Mouse (Mus musculus): ENCODE results near the gene Bcl11a.

The Bcl11a gene

DNA sequence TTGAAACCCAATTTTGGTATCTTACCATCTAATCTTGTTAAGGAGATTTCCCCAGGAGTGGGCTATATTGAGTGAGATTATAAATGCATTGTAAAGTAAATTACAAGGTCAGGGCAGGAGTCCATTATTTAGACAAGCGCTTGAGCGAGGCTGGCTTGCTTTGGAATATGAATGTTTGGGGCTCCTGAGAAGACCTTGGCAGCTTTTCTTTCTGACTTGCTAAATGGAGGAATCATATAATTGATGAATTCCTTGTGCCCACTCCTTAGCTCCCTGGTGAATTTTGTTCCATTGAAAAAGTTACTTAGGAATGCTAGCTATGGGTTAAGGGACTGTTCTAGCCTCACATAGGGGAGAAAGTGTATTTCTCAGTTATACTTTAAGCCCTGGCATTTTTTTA is 83.6 kb downstream of the Bcl11a start:
- no peak for DNase-seq

DNA sequence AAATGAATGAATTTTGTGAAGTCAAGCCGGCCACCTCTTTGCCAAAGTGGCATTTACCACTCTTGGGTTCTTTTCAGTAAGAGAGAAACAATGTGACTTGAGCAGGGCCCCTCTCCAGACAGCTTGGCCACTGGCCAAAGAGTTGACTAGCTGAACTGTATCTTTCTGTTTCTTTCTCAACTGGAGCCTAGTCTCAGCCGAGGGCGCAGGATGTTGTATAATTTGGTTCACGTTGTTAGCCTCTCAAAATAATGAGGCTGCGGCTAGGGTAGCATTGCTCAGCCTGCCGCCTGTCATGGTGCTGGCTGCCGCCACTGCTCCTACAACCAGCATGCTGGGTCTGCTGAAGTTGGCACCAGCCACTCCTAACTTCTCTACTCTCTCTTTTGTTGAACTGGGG is 84.2 kb downstream of the Bcl11a start:
- DNase-seq: peak in 1 of 2 experiments; percentile 46

DNA sequence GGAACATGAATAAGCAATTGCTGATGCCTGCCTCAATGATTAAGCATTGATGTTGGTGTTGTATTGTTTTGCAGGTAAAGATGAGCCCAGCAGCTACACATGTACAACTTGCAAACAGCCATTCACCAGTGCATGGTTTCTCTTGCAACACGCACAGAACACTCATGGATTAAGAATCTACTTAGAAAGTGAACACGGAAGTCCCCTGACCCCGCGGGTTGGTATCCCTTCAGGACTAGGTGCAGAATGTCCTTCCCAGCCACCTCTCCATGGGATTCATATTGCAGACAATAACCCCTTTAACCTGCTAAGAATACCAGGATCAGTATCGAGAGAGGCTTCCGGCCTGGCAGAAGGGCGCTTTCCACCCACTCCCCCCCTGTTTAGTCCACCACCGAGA is 85.2 kb downstream of the Bcl11a start:
- no peak for DNase-seq

DNA sequence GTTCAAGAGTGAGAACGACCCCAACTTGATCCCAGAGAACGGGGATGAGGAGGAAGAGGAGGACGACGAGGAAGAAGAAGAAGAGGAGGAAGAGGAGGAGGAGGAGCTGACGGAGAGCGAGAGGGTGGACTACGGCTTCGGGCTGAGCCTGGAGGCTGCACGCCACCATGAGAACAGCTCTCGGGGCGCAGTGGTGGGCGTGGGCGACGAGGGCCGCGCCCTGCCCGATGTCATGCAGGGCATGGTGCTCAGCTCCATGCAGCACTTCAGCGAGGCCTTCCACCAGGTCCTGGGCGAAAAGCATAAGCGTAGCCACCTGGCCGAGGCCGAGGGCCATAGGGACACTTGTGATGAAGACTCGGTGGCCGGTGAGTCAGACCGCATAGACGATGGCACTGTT is 86.2 kb downstream of the Bcl11a start:
- DNase-seq: no peak

DNA sequence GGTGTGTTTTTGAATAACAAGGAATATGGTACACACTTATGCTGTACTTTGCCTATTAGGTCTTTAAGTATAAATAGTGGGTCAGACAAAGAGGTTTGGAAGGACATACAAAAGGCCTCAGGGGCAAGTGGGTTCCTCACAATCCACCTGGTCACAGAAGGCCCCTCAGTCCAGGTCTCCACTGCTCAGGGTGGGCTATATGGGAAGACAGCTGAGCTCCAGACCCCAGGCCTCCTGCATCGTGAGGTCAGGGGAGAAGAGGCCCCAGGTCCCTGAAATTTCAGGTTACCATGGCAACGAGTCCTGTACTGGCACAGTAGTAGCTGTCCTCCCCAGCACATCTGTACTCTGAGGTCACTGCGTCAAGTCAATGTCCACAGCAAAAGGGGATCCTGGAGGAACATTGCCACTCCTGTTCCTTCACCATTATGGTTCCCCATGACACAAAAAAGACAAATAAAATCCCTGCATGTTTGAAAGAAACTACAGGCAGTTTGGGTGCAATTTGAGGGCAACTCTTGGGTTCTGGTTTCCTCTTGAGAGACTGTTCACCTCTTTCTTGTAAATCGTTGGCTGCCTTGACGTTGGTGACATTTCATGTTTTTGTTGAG is 93.9 kb downstream of the Bcl11a start:
- no peak for DNase-seq

DNA sequence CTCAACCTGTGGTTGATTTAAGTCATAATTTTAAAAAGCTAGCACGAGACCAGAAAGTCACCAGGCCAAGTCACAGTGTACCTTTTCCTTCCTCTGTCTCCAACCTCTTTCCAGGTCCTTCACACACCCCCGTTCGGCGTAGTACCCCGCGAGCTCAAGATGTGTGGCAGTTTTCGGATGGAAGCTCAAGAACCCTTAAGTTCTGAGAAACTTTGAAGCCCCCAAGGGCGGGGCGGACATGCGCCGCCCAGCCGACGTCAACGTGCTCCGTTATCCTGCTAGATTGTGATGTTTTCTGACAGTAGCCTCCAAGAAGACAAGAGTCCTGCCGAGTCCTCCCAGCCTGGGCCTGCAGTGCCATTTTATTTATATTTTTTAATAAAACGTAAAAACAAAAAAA is 94.7 kb downstream of the Bcl11a start:
- DNase-seq: no peak

DNA sequence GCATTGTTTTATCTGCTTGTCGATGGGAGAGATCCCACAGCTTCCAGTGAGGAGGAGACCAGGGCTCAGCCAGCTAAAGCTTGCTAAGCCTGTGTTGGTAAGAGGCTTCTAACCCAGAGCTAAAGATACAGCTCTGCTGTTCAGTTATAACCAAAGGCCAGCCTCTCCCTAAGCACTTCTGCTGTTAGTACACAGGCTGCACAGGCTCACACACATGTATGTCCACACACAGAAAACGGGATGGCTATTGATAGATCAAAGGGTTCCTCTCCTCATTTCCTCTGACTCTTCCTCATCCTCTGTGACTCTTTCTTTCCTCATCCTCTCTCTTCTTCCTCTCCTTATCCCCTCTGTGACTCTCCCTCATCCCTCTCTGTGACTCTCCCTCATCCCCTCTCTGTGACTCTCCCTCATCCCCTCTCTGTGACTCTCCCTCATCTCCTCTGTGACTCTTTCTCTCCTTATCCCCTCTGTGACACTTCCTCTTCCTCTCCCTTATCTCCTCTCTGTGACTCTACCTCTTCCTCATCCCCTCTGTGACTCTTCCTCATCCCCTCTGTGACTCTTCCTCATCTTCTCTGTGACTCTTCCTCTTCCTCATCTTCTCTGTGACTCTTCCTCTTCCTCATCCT is 96.4 kb downstream of the Bcl11a start:
- no peak for DNase-seq

DNA sequence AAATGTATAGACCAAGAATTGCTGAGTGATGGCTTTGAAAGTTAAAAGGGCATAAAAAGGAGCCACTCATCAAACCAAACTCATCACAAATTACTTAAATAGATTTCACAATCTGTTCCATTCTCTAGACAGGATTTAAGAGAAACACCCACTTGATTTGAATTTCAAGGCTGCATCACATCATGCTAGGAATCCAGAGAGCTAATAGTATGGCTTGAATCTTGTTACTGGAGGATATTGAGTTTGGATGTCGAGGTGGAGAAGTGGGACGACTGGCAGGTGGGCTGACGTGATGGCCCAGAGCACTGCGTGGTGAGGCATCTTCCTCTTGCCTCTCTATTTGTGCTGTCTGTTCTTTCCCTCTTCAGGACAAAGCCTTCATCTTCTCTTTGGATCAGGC is 99.6 kb downstream of the Bcl11a start:
- DNase-seq: no peak

DNA sequence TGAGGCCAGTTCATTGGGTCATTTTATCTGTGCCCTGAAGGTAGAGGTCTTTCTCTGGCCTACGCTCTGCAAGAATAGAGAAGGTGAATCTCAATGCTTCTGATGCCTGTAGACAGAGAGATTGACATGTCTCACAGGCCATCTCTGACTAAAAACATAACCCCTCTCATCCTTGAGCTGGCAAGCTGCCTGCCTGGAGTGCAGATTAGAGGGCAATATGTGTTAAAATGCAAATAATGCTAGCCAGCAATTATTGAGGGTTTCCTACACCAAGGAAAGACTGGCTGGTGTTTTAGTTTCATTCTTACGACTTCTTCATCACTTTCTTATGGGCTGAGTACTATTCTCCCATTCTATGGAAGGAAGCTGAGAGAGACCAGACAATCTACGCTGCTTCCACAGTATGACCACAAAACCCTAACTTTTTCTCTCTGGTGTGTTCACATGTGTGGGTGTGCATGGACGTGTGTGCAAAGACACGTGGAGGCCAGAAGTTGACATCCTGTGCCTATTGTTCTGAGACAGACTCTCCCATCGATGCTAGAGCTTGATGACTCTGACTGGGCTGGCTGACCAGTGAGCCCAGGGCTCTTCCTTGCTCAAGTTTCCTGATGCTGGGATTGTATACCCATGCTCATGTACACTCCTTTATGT is 101.1 kb downstream of the Bcl11a start:
- DNase-seq: no peak

DNA sequence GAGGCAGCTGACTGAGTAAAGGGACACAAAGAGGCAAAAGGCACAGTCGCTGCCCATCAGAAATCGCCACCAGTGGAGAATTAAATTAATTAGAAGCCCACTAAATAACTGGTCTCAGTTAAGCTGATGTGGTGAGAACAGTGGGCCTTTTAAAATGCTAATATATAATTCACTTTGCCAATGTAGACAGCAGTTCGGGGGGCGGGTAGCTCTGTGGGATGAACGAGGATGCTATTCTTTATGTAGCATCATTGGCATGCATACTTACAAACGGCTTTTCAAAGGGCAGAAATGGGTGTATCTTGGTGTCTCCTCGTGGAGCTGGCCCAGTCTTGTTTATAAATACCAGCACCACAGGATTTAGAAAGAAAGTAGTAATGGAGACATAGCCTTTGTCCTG is 102.2 kb downstream of the Bcl11a start:
- DNase-seq: no peak

DNA sequence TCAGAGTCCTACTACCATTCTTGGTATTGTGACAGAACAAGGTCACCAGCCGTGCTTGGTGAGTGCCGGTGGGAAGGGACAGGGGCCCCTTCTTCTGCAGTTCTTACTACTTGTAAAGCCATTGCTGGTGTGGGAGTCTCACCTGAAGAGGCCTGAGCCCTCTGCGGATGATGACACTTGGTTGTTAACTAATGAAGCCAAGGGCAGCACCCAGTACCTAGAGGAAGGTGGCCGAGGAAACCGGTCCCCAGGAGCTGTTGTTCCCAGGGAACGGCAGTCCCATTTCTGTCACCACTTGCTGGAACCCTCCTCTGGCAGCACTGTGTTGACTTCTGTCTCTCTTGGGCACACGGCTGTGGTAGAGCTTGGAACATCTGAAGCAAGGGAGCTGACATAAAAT is 105.6 kb downstream of the Bcl11a start:
- no peak for DNase-seq

DNA sequence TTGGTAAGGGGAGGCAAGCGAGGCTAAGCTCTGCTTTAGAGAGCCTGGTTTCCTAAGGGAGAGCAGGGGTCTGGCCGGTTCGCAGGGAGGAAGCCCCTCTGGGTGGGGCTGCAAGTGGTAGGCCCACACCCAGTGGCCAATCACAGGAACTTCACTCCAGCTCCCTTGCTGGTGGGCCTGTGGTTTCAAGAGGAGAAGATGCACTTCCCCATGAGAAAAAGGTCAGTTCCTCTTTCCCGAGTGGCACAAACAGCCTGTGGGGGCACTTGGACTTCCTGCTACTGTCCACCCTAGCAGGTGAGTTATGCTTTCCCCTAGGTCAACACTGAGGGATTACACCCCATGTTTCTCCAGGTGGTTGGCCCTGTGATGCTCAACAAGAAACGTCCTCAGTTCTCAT is 107.1 kb downstream of the Bcl11a start:
- DNase-seq: no peak

DNA sequence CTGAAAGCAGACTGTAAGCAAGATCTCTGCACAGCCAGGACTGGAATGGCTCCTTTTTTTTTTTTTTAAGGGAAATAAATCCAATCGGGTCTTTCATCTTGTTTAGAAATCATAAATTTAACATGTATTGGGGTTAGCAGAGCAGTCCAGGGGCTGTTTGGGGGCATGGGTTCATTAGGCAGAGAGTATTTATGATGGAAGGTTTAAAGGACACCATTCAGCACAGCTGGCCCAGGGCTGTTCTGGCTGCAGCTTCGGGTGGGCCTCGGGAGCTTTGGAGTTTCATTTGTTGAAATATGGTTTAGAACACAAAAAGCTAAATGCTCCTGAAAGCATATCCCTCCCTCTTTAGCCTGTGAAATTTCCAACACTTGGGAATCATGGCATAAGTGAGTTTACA is 112.6 kb downstream of the Bcl11a start:
- no peak for DNase-seq

DNA sequence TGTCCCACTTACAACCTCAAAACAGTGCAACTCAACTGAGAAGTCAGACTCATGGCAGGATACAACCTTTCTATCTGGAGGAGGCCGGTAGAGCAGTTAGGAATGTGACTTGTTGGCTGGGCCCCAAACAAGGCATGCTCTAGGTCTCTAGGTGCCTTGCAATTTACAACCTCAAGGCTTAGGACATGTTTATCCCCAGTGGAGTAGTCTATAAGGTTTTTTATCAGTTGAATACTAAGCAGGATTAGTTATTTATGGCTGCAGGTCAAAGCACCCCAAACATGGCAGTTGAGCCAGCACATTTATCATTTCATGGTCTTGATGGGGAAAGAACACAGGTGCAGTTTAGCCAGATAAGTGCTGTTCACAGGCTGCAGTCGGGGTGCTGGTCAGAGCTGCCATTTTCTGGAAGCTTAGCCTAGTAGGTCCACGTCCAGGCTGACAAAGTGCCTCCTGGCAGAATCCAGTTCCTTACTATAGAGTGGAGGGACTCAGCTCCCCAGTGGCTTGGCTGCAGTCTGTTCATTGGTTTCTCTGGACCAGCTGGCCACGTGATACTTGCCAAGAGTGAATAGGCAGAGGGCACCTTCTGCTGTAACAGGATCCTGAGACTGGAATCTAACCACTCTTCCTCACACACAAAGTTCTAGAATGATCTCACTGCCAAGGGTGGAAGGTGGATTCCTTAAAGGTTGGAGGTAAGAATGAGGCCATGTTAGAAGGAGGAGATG is 118.8 kb downstream of the Bcl11a start:
- peak; percentile 8 to 17 for DNase-seq

DNA sequence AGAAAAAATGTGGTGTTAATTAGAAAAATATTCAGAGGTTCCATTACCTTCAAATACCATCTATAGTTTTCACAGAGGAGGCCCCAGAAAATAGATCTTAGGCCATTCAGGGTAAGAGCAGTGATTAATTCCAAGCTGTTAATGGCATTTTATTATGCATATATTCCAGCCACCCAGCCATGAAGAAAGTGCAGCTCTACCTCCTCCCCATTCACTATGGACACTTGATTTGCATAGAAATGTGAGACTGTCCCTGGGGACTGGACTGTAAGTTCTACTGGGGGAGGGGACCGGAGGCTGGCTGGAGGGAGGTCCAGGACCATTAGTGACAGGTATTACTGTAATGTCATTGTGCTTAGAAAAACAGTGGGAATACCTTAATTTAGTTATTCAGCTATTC is 119.6 kb downstream of the Bcl11a start:
- DNase-seq: no peak

DNA sequence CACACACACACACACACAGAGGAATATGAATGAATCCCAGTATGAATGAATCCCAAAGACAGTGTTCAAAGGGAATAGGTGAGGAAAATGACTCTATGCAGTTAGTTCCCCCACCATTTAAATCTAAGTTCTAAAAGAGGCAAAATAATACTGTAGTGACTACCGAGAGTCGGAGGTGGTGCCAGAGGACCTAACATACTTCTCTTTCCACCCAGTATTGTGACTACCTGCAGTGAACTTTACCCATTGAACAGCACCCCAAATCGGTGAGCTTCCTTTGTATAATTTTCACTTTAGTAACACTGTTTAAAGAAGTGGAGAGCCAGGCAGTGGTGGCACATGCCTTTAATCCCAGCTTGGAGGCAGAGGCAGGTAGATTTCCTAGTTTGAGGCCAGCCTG is 121.7 kb downstream of the Bcl11a start:
- DNase-seq: no peak

DNA sequence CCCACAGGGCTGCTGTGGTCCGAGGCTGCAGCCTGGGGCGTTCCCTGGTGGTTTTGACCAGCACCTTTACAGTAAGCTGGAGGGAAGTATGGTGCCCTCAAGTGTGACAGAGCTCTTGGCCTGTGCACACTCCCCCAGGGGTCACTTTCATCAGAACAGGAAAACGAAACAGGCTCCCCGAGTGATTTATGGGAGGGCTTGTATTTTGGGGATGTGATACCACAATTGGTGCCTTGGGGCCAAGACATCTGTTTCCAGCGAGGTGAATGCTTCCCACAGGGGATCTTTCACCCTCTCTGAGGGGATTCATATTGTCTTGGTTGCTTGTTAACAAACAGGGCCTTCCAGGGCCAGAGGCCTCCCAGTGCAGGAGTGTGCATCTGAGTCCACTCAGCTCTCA is 122.5 kb downstream of the Bcl11a start:
- no peak for DNase-seq

DNA sequence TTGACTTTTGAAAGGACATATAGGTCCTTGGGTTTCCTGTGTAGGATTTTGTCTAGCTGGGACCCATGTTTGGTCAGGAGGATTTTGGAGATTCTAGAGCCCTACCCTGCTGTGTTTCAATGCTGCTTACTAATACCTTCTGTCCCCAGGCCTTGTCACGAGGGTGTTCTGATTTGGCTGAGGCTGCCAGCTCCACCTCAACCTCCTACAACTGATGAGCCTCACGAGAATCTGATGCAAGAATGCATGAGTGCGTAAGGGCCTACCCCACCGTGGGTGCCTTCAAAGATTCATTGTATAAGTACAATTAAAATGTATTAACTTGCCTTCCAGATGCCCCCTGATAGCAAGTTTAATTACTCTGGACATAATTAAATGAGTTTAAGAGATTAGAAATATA is 123.4 kb downstream of the Bcl11a start:
- no peak for DNase-seq

DNA sequence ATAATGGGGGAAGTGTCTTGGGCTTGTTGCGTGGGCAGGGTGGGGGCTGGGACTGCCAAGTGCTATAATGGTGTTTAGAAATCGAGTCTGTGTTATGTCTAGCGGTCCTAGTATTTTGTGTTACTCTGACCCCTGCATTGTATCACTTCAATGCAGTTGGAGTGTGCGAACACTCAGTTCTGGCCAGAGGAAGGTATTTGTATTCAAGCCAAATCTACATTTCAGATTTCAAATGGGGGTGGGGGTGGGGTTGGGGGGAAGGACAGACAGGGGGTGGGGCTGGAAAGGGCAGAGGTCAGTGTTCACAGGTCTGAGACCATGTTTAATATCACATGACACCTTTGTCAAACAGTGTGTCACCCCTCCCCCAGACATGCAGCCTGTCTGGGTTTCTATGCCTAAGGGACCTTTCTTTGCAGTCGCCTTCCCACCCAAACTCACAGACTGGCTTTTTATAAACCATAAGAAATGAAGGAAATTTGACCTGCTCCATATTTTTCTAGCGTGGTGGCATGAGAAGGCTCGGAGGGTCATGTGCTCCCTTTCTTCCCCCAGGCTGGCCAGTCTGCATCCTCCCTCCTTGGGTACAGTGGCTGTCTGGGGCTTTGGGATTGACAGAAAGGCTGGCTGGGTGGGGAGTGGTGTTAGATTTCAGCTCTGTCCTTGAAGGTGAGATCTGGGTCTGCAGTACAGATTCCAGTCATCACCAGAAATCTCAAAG is 124.9 kb downstream of the Bcl11a start:
- DNase-seq: no peak

DNA sequence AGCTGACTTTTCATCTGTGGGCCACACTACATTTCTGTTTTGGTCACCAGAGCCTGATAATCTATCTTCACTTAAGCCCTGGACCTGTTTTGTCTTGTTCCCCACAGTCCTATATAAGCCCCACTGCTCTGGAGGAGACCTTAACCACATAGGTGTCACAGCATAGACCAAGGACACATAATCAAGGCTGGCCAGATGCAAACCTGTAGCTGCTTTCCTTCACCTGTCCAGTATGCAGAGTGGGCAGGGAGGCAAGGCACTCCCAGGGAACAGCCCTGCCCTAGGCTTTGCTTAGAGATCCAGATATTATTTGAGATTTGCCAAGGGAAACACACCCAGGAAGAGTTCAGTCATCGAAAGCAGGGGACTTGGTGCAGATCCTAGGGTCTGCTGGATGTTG is 125.6 kb downstream of the Bcl11a start:
- no peak for DNase-seq

DNA sequence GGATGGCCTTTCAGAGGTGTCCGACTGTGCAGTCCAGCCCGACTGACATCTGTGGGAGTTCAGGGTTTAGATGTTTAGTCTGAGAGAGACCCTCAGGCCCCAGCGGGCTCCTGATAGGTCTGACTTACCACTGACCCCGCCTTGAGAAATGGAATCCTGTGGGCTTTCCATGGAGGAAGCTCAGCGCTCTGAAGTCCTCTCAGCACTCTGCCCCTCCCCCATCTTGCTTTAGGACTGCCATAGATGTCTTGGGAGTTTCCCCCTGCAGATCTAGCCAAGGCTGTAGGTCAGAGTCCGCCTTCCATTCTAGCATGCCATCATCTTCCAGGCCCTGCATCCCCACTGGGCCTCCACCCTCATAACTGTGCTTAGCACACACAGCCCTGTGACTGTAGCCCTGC is 131.1 kb downstream of the Bcl11a start:
- no peak for DNase-seq

DNA sequence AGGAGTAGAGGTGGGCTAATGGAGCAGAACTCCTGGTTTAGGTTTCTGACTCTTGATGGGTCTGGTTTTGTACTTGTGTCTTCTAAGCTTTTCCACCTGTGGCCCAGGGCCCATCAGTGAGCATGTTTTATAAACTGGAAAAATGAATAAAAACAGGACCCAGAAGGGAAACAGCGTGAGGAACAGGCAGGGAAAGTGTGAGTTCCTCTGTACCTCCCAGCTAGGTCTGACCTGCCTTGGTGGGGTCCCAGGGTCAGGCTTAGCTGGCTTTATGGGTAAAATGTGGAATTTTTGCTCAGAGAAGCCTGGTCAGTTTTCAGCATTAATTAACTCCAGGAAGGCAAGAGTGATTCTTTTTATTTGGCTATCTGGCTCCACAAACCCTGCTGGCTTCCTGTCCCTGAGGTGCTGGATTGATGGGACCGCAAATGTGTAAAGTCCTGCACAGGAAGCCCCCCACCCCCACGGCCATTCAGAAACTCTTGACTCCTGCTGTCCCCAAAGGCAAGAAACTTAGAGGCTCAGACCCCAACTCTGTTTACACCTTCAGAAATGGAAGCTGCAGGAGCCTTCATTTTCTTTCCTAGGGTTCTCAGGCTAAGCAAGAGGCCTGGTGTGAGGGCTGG is 136.8 kb downstream of the Bcl11a start:
- DNase-seq: no peak

All from cerebellum, postnatal 25 days (tissue).